Mouse (Mus musculus): ENCODE results near the gene Slc39a11. TPM values are rescaled to one million over a fixed set of nuclear protein-coding genes. Genes with fewer than 3 reads are reported as not detected.

Slc39a11 gene
- polyA plus RNA-seq, 1 experiment: 32.4 TPM

- Histone ChIP-seq H3K4me3 (ENCODE audit: low read depth, low read length) (no peak overlapping the region), H3K36me3 (ENCODE audit: control insufficient read depth, insufficient read depth, low read length) (no peaks in the 10 kb centered on the region), H3K27ac (ENCODE audit: insufficient read depth, low read depth, low read length) (no peak overlapping the region), H3K4me1 (ENCODE audit: control insufficient read depth, insufficient read depth, insufficient read length, low read length) (peaks cover 2% of the 10 kb centered on the region), H3K27me3 (ENCODE audit: control insufficient read depth, insufficient read depth, low read length) (no peaks in the 10 kb centered on the region)
- TF ChIP-seq CTCF (IDR thresholded peaks at IDR 0.05; ENCODE audit: extremely low read depth, insufficient read length, insufficient replicate concordance, low read depth, low read length) (no peak), POLR2A (IDR thresholded peaks at IDR 0.05; ENCODE audit: low read depth, low read length) (no peak)
- WGBS: 25% methylated on average over 9 of the region's 9 CpGs
Measured at GRCm38 (mm10) chr11:113378867-113379266, 271.0 kb downstream of the Slc39a11 start.

DNA sequence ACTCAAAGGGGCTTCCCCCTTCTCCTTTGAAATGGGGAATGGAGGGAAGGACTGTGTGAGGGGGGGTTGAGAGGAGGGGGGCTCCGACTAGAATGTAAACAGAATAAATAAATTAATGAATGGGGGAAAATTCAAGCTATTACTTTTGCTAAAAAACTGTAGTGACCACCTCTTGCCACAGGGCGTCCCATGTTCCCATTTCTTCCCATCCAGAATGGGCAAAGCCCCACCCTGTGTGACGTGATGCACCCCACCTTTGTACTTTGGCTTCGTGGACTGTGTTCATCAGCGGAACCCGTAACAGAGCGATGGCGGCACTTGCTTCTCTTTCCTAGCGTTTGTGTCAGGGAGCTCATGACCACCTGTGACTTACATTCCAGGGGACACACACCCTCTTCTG lies 273.8 kb downstream of the Slc39a11 start:
- TF ChIP-seq CTCF (IDR thresholded peaks at IDR 0.05; ENCODE audit: extremely low read depth, insufficient read length, insufficient replicate concordance, low read depth, low read length): 0 out of 2 replicates have a peak, but pooled peaks have one; percentile 9
- TF ChIP-seq POLR2A (IDR thresholded peaks at IDR 0.05; ENCODE audit: low read depth, low read length): no peak
- H3K27ac ChIP-seq (ENCODE audit: insufficient read depth, low read depth, low read length): no peak overlapping the region
- peaks cover 2% of the 10 kb centered on the region for H3K4me1 ChIP-seq (ENCODE audit: control insufficient read depth, insufficient read depth, insufficient read length, low read length)
- no peaks in the 10 kb centered on the region for H3K36me3 ChIP-seq (ENCODE audit: control insufficient read depth, insufficient read depth, low read length)
- H3K4me3 ChIP-seq (ENCODE audit: low read depth, low read length): no peak overlapping the region
- H3K27me3 ChIP-seq (ENCODE audit: control insufficient read depth, insufficient read depth, low read length): no peaks in the 10 kb centered on the region
- 84% methylated on average over 9 of the region's 9 CpGs for WGBS

DNA sequence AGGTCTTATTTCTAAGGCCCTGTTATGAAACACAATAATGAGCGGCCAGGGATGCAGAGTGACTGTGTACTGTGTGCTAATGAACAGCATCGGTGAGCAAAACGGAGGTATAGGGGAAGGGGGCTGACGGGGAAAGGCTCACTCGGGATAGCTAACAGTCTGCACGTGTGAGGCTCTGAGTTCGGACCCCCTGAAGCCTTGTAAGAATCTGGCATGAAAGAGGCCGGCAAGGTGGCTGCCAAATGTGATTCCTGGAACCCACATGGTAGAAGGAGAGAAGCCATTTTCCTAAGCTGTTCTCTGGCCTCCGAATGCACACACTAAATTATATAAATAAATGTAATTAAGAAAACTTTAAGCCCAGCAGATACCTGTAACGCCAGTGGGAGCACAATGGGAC lies 276.0 kb downstream of the Slc39a11 start:
- Histone ChIP-seq H3K4me1 (ENCODE audit: control insufficient read depth, insufficient read depth, insufficient read length, low read length) (peaks cover 2% of the 10 kb centered on the region; the same call in 1 of the 2 replicates), H3K4me3 (ENCODE audit: low read depth, low read length) (no peak overlapping the region), H3K27ac (ENCODE audit: insufficient read depth, low read depth, low read length) (no peak overlapping the region), H3K36me3 (ENCODE audit: control insufficient read depth, insufficient read depth, low read length) (no peaks in the 10 kb centered on the region), H3K27me3 (ENCODE audit: control insufficient read depth, insufficient read depth, low read length) (no peaks in the 10 kb centered on the region)
- WGBS: 97% methylated on average over 10 of the region's 10 CpGs
- TF ChIP-seq POLR2A (IDR thresholded peaks at IDR 0.05; ENCODE audit: low read depth, low read length) (no peak), CTCF (IDR thresholded peaks at IDR 0.05; ENCODE audit: extremely low read depth, insufficient read length, insufficient replicate concordance, low read depth, low read length) (no peak)

DNA sequence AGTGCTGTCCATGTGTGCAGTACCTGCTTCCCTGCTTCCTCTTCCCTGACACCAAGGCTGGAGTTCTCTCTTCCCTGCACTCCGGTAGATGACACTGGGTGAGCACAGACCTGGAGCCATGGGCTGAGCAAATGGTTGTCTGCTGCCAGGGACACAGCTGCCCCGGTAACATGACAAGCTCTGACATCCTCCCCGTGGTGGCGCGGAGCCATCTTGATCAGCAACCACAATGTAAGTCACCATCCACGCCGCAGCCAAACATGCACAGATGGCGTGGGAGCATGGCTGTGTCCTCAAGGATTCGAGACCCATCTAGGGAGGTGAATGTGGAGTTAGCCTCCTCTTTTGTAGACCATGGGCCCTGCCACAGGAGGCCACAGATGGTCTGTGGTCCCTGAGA lies 276.5 kb downstream of the Slc39a11 start:
- Histone ChIP-seq H3K4me3 (ENCODE audit: low read depth, low read length) (no peak overlapping the region), H3K4me1 (ENCODE audit: control insufficient read depth, insufficient read depth, insufficient read length, low read length) (no peaks in the 10 kb centered on the region), H3K27me3 (ENCODE audit: control insufficient read depth, insufficient read depth, low read length) (no peaks in the 10 kb centered on the region), H3K27ac (ENCODE audit: insufficient read depth, low read depth, low read length) (no peak overlapping the region), H3K36me3 (ENCODE audit: control insufficient read depth, insufficient read depth, low read length) (no peaks in the 10 kb centered on the region)
- no peak for TF ChIP-seq POLR2A (IDR thresholded peaks at IDR 0.05; ENCODE audit: low read depth, low read length)
- TF ChIP-seq CTCF (IDR thresholded peaks at IDR 0.05; ENCODE audit: extremely low read depth, insufficient read length, insufficient replicate concordance, low read depth, low read length): no peak
- 97% methylated on average over 9 of the region's 9 CpGs for WGBS

DNA sequence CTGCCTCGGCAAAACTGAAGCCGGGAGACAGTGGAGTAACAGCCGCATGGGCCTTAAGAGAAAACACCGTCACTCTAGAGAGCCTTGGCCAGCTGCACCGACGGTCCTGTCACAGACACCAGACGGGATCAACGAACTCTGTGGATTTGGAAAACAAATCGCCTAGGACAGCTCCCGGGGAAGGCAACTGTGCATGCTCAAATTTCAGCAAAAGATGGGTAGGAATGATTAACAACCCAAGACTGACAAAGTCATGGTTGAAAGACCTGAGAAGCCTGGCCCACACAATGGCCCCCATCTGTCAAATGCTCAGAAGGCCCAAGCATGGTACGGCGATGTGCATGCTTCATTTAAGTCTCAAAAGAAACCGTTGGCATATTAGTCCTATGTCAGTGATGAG lies 281.8 kb downstream of the Slc39a11 start:
- WGBS: 92% methylated on average over 13 of the region's 13 CpGs
- no peak overlapping the region for H3K27ac ChIP-seq (ENCODE audit: insufficient read depth, low read depth, low read length)
- TF ChIP-seq POLR2A (IDR thresholded peaks at IDR 0.05; ENCODE audit: low read depth, low read length): no peak
- no peak for TF ChIP-seq CTCF (IDR thresholded peaks at IDR 0.05; ENCODE audit: extremely low read depth, insufficient read length, insufficient replicate concordance, low read depth, low read length)
- H3K27me3 ChIP-seq (ENCODE audit: control insufficient read depth, insufficient read depth, low read length): no peaks in the 10 kb centered on the region
- H3K36me3 ChIP-seq (ENCODE audit: control insufficient read depth, insufficient read depth, low read length): no peaks in the 10 kb centered on the region
- no peaks in the 10 kb centered on the region for H3K4me1 ChIP-seq (ENCODE audit: control insufficient read depth, insufficient read depth, insufficient read length, low read length)
- H3K4me3 ChIP-seq (ENCODE audit: low read depth, low read length): no peak overlapping the region

DNA sequence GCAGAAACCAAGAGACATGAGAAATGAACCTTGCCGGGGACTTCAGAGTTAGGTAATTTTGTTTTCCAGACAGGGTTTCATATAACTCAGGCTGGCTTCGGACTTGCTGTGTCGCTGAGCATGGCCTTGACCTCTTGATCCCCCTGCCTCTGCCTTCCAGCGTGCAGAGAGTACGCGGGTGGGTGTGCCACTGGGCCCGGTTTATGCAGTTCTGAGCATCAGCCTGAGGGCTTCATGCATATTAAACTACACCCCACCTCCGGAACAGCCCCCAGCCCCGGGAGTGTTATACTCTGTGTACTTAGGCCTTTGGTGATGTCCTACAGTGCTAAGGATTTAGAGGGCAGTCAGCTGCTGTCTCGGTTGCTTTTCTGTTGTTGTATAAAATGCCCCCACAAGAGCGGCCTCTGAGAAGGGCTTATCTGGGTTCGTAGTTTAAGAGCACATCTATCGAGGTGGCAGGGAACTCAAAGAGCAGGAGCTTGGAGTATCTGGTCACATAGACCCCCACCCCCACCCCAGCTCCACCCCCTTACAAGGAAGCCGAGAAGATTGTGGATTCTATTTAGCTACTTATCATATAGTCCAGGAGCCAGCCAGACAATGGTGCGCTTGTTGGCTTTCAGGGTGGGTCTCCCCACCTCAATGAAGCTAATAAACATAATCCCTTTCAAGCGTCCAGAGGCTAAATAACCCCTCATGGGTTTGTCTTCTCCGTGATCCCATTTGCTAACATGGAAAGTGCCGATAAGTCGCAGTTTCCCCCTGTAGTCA lies 283.4 kb downstream of the Slc39a11 start:
- no peak overlapping the region for H3K4me3 ChIP-seq (ENCODE audit: low read depth, low read length)
- WGBS: 60% methylated on average over 19 of the region's 19 CpGs

GRCm38 (mm10) chr11:113363739-113364138 lies 286.1 kb downstream of the Slc39a11 start:
- H3K4me1 ChIP-seq (ENCODE audit: control insufficient read depth, insufficient read depth, insufficient read length, low read length): no peaks in the 10 kb centered on the region
- WGBS: 82% methylated on average over 13 of the region's 13 CpGs
- no peak overlapping the region for H3K4me3 ChIP-seq (ENCODE audit: low read depth, low read length)
- H3K36me3 ChIP-seq (ENCODE audit: control insufficient read depth, insufficient read depth, low read length): no peaks in the 10 kb centered on the region
- H3K27me3 ChIP-seq (ENCODE audit: control insufficient read depth, insufficient read depth, low read length): no peaks in the 10 kb centered on the region
- no peak overlapping the region for H3K27ac ChIP-seq (ENCODE audit: insufficient read depth, low read depth, low read length)
- no peak for TF ChIP-seq CTCF (IDR thresholded peaks at IDR 0.05; ENCODE audit: extremely low read depth, insufficient read length, insufficient replicate concordance, low read depth, low read length)
- TF ChIP-seq POLR2A (IDR thresholded peaks at IDR 0.05; ENCODE audit: low read depth, low read length): no peak

More for the DNA sequence above, 283.4 kb downstream of the Slc39a11 start:
- Histone ChIP-seq H3K36me3 (ENCODE audit: control insufficient read depth, insufficient read depth, low read length) (no peaks in the 10 kb centered on the region), H3K27ac (ENCODE audit: insufficient read depth, low read depth, low read length) (no peak overlapping the region), H3K27me3 (ENCODE audit: control insufficient read depth, insufficient read depth, low read length) (no peaks in the 10 kb centered on the region), H3K4me1 (ENCODE audit: control insufficient read depth, insufficient read depth, insufficient read length, low read length) (no peaks in the 10 kb centered on the region)
- TF ChIP-seq POLR2A (IDR thresholded peaks at IDR 0.05; ENCODE audit: low read depth, low read length) (no peak), CTCF (IDR thresholded peaks at IDR 0.05; ENCODE audit: extremely low read depth, insufficient read length, insufficient replicate concordance, low read depth, low read length) (no peak)

All from small intestine, adult 2 months (tissue).